In genomic region chr13:69558098-69558660, GRCm38 (mm10) we compare ENCODE assay signal across 10 mouse cellular contexts. TPM values are rescaled to one million over a fixed set of nuclear protein-coding genes. Genes with fewer than 3 reads are reported as not detected.
DNase-seq lines count a peak whose midpoint lies in the region; ATAC-seq and TF ChIP-seq lines count a peak whose summit lies in the region.
"Had no signal": no experiment of that assay in that cellular context is flagged by ENCODE, and none has a peak within 500 bp of the region (broad histone marks: within the 10 kb centered on the region; RNA-seq: fewer than 3 reads in every experiment).

No protein-coding gene starts in this region.

- H3K9ac ChIP-seq in intestine, postnatal 0 days (ENCODE audit: low read depth, low read length), result no peak overlapping the region
- H3K9ac ChIP-seq: liver, embryonic 15.5 days had no signal

- no peaks in the 10 kb centered on the region for H3K36me3 ChIP-seq in intestine, postnatal 0 days (ENCODE audit: control insufficient read depth, insufficient read depth)
- H3K36me3 ChIP-seq: liver, embryonic 15.5 days had no signal

- H3K27me3 ChIP-seq in intestine, postnatal 0 days (replicated peaks; ENCODE audit: control insufficient read depth, insufficient read depth, low read length), result peaks cover 9% of the 10 kb centered on the region; the same call in 1 of the 2 replicates
- H3K27me3 ChIP-seq: liver, embryonic 15.5 days had no signal

- 76% methylated on average over 6 of the region's 6 CpGs for WGBS in intestine, postnatal 0 days

- peak; percentile 59 for DNase-seq in heart, postnatal 4 days
- DNase-seq in heart, adult 8-10 months (ENCODE audit: low spot score), result no peak
- peak; percentile 70 for DNase-seq in left cerebral cortex, postnatal 4 days
- no peak for DNase-seq in left cerebral cortex, postnatal 36 days (ENCODE audit: low spot score in 2 of 2)
- DNase-seq in cerebellum, postnatal 10 days, result peak; percentile 91
- DNase-seq: gastrocnemius, postnatal 25 days had no signal

- no peaks in the 10 kb centered on the region for H3K4me1 ChIP-seq in intestine, postnatal 0 days (replicated peaks; ENCODE audit: control insufficient read depth, insufficient read depth, low read length)
- H3K4me1 ChIP-seq: liver, embryonic 15.5 days had no signal

- intact Hi-C loops in left cerebral cortex, postnatal 4 days (cut with DNase I), result loop anchor here (10.0 kb wide), 1 partner anchor 107 kb away; no protein-coding TSS in a partner anchor
- intact Hi-C loops in left cerebral cortex, postnatal 36 days (cut with DNase I), result no loop called here

- H3K27ac ChIP-seq in intestine, postnatal 0 days (ENCODE audit: low read depth, low read length), result no peak overlapping the region
- H3K27ac ChIP-seq: liver, embryonic 15.5 days had no signal

- no peak for TF ChIP-seq CTCF in intestine, postnatal 0 days (IDR thresholded peaks at IDR 0.05; ENCODE audit: low read depth)

- no peaks in the 10 kb centered on the region for H3K9me3 ChIP-seq in intestine, postnatal 0 days (ENCODE audit: control insufficient read depth)
- H3K9me3 ChIP-seq: liver, embryonic 15.5 days had no signal

- no peak overlapping the region for H3K4me2 ChIP-seq in intestine, postnatal 0 days (replicated peaks; ENCODE audit: low read depth)
- H3K4me2 ChIP-seq: liver, embryonic 15.5 days had no signal

- ATAC-seq in cerebellum, adult (ENCODE audit: insufficient number of reproducible peaks, low FRiP score, low TSS enrichment), result peak; percentile 74; the same call in 1 of the 2 replicates
- no peak for ATAC-seq in megakaryocyte, adult 5-6 weeks (ENCODE audit: poor library complexity, severe bottlenecking)
- no peak for ATAC-seq in intestine, postnatal 0 days

- H3K4me3 ChIP-seq in intestine, postnatal 0 days (ENCODE audit: low read depth, low read length), result no peak overlapping the region
- H3K4me3 ChIP-seq: liver, embryonic 15.5 days had no signal

RNA-seq across cellular contexts. Expression of gene Tent4a, which starts 23.8 kb away (rescaled TPM):
- 10 to 100 TPM; 23.1 to 25.0 TPM for total RNA-seq in heart, postnatal 4 days (2021)
- 10 to 100 TPM; 10.6 to 14.1 (median 11.9) TPM for total RNA-seq in heart, adult 8-10 months (2022)
- 10 to 100 TPM; 49.2 to 49.7 TPM for total RNA-seq in left cerebral cortex, postnatal 4 days (2021)
- total RNA-seq in left cerebral cortex, postnatal 36 days (2021), result 10 to 100 TPM; 40.2 to 43.4 TPM
- total RNA-seq in megakaryocyte, adult 5-6 weeks (2015), result 10.4 and 11.1 TPM in 2 replicates
- 10.2 and 13.3 TPM in 2 replicates for total RNA-seq in megakaryocyte, adult 5-6 weeks (2017)
- polyA plus RNA-seq in intestine, postnatal 0 days (2015; fragmentation: Nextera tagmentation; extraction: Ambion mirVana), result 2.3 and 2.7 TPM in 2 replicates

RNA-seq across cellular contexts. Expression of gene Nsun2, which starts 24.6 kb away (rescaled TPM):
- 10 to 100 TPM; 48.9 to 50.9 TPM for total RNA-seq in heart, postnatal 4 days (2021)
- total RNA-seq in heart, adult 8-10 months (2022), result 10 to 100 TPM; 43.6 to 51.5 (median 47.4) TPM
- 10 to 100 TPM; 84.5 to 89.7 TPM for total RNA-seq in left cerebral cortex, postnatal 4 days (2021)
- 10 to 100 TPM; 75.5 to 77.9 TPM for total RNA-seq in left cerebral cortex, postnatal 36 days (2021)
- 32.6 and 33.9 TPM in 2 replicates for total RNA-seq in megakaryocyte, adult 5-6 weeks (2015)
- 61.7 and 76.5 TPM in 2 replicates for total RNA-seq in megakaryocyte, adult 5-6 weeks (2017)
- 35.0 and 38.8 TPM in 2 replicates for polyA plus RNA-seq in intestine, postnatal 0 days (2015; fragmentation: Nextera tagmentation; extraction: Ambion mirVana)

RNA-seq across cellular contexts. Expression of gene Srd5a1, which starts 53.1 kb away (rescaled TPM):
- total RNA-seq in heart, postnatal 4 days (2021), result 1 to 10 TPM; 2.4 to 2.7 TPM
- 1 to 10 TPM in 1 of 4 experiments, under 1 TPM in 3; 0.38 to 1.8 (median 0.71) TPM for total RNA-seq in heart, adult 8-10 months (2022)
- 10 to 100 TPM; 16.5 to 18.9 TPM for total RNA-seq in left cerebral cortex, postnatal 4 days (2021)
- 10 to 100 TPM in 1 of 2 experiments, 1 to 10 TPM in 1; 8.8 to 12.5 TPM for total RNA-seq in left cerebral cortex, postnatal 36 days (2021)
- 1.7 and 2.1 TPM in 2 replicates for total RNA-seq in megakaryocyte, adult 5-6 weeks (2015)
- 2.9 and 3.0 TPM in 2 replicates for total RNA-seq in megakaryocyte, adult 5-6 weeks (2017)
- 7.1 and 8.6 TPM in 2 replicates for polyA plus RNA-seq in intestine, postnatal 0 days (2015; fragmentation: Nextera tagmentation; extraction: Ambion mirVana)

Comparison
In these comparisons a context has a peak if more than half of its experiments do, and no peak if none do; other contexts are left out.
1. DNase-seq: peak in heart, postnatal 4 days (single experiment), left cerebral cortex, postnatal 4 days (single experiment) and cerebellum, postnatal 10 days (2 of 2); none in heart, adult 8-10 months (single experiment) and left cerebral cortex, postnatal 36 days (0 of 2).